Mouse (Mus musculus) thymus, postnatal 10 days (tissue): ENCODE data around the gene Borcs5.
A peak's percentile ranks its signal among the peaks of the same experiment; 100 is the strongest.

Experiments
- DNase-seq, 2 experiments: peaks; one replicate each; pipeline ENCODE4 v3.0.0; 2021; ENCODE audit warnings: low spot score in 2 of 2

Gene Borcs5

DNA sequence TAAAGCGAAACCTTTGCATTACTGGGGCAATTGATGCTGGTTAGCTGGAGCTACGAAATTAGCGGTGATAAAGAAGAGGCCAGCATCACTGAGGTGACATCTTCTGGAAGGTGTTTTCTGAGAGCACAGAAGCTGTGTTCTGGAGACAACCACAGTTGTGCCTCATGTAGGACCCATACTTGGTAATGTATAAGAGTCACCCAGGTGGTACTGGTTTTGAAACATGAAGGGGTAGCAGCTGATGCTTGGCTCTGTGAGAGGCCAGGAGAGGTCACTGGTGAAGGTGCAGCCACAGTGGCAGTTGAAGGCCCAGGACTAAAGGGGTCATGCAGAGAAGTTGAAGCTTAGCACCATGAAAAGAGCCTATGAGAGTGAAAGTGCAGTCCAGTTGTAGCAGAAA, at the start of gene Borcs5:
Borcs5 (plus strand) TSS at position 301 of the 400 bp plus-strand sequence.
- DNase-seq: no peak

GRCm38 (mm10) chr6:134591614-134592013, 47.7 kb upstream of the Borcs5 start:
- DNase-seq: no peak

DNA sequence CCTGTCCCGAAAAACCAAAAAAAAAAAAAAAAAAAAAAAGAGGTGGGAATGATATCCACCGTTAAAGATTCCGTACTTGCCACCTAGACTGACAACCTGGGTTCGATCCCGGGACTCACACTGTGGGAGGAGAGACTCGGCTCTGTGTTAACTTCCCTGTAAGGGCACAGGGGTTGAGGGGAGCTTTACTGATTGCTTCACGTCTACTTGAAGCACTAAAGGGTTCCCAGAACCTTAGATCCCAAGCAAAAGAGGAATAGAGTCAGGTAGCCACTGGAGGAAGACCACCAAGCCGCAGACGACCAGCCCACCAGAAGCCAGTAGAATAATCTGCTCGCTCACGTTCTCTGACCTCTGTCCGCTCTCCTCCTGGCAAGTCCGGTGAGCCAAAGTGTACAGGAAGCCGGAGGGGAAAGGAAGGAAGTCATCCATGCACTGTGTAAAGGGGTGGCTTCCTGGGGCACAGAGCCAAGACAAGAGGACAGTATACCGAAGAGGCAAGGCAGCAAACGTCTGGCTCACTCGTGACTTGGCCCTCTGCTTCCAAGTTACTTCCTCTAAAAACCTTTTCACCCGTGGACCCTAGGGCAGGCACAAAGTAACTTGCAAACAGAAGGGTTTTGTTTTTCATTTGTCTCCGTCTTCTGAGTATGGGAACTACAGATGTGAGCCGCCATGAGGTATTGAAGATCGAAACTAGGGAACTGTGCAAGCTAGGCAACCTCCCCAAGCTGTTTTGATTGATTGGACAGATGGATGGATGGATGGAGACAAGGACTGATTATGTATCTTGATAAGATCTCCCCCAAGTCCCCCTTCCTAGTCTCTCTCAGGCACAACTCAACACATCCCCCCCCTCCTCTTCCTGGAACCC, 44.5 kb upstream of the Borcs5 start:
- no peak for DNase-seq

GRCm38 (mm10) chr6:134597651-134598229, 41.6 kb upstream of the Borcs5 start:
- DNase-seq: no peak

GRCm38 (mm10) chr6:134599239-134599638, 40.1 kb upstream of the Borcs5 start:
- no peak for DNase-seq

- DNase-seq: no peak
Measured at GRCm38 (mm10) chr6:134601130-134601529, 38.2 kb upstream of the Borcs5 start.

DNA sequence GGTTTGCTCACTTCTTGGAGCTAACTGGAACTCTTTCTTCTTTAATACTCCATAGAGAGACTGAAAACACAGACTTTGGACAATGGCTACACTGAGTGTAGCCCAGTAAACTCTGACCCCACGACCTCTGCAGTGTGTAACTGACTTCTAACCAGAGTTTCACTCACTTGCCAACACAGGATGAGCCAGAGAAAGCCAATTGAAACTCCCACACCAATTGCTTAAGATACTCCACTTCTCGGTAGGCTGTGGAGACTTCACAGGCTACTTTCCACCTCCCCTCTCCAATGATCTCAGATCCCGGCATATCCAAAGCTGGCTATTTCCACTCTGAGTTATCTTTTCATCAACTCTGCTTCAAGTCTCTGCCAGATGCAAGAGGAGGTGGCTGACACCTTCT, 37.5 kb upstream of the Borcs5 start:
- no peak for DNase-seq

DNA sequence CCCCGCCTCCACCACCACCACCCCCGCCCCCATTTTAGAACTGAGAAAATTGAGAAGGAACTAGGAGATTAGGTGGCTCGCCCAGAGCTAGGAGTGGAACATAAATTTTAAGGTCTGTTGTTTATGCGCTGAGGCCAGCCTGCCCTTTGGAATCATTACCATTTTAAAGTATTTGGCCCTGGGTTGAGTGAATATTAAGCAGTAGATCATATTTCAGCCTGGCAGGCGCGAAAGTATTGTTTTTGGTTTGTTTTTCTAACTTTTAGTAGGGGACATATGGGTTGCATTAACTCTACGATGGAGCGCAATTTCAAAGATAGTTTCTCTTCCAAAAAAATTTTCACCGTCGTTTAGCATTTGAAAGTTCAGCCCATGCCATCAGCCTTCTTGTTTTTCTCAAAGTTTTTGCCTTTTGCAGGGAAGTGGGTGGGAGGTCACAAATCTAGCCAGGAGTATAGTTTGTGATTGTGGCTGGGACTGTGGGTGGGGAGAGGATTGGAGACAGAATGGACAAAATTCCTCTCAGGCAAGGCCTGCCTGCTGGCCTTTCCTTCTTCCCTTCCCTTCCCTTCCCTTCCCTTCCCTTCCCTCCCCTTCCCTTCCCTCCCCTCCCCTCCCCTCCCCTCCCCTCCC, 36.8 kb upstream of the Borcs5 start:
- DNase-seq: no peak

GRCm38 (mm10) chr6:134605196-134605595, 34.1 kb upstream of the Borcs5 start:
- no peak for DNase-seq

- no peak for DNase-seq
Measured at GRCm38 (mm10) chr6:134606540-134606939, 32.8 kb upstream of the Borcs5 start.

GRCm38 (mm10) chr6:134606949-134607746, 32.2 kb upstream of the Borcs5 start:
- DNase-seq: peak in 1 of 2 experiments; percentile 14

DNA sequence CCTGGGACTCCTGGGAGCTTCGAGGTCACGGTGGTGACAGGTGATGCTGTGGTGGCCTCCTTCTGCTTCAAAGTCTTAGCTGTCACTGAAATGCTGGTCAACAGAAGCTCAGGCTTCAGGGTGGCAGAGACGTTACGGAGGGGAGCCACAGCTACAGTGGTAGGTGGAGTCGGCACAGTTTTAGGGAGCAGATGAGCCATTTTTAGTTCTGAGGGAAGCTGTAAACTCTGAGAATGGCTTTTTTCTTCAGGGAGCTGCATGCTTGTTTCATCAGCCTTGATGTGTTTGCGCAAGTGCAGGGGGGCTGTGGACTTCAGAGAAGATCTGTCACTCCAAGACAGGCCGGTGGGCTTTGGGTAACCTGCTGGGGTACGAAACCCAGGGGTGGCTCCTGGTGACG, 28.9 kb upstream of the Borcs5 start:
- no peak for DNase-seq

GRCm38 (mm10) chr6:134611896-134612295, 27.4 kb upstream of the Borcs5 start:
- DNase-seq: no peak

DNA sequence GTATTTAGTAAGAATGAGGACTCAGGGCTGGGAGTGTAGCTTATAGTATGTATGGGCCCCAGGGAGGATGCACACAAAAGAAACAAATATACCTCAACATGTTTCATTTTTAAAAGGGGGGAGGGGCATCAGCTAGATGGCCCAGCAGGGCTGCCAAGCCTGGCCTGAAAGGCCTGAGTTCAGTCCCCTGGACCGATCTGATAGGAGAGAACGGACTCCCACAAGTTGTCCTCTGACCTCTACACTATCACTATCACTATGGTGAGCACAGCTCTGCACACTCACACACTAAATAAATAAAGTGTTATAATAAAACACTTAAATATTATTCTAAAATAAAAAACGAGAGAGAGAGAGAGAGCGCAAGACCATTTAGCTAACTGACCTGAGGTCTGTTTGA, 25.0 kb upstream of the Borcs5 start:
- DNase-seq: no peak

- DNase-seq: peak; percentile 46 to 78
Measured at GRCm38 (mm10) chr6:134614723-134615648, 24.3 kb upstream of the Borcs5 start.

GRCm38 (mm10) chr6:134617589-134617988, 21.7 kb upstream of the Borcs5 start:
- no peak for DNase-seq

- DNase-seq: no peak
Measured at GRCm38 (mm10) chr6:134620129-134620528, 19.2 kb upstream of the Borcs5 start.

DNA sequence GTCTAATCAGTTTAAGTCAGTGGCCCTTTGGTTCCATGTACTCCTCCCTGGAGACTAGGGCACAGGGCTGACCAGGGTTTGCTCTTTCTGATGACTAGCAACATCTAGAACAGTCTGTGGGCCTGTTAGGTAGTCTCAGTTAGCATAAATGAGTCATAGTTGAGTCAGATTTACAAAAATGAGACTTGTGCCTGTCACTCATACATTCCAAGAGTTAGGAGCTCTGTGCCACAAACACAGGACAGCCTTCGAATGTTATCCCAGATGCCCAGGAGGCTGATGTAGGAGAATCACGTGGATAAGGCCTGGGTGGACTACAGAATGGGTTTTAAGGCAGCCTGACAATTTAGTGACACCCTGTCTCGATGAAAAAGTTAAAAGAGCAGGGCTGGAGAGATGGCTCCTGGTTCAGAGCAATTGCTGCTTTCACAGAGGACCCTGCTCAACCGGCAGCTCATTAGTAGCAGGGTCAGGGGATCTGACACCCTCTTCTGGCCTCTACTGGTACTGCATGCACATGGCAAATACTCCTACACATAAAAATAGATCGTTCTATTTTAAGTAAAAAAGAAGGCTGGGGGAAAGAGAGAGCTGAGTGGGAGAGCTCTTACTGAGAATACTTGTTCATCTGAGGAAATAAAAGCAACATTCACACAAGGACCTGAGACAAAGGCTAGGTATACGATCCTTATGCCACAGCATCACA, 18.3 kb upstream of the Borcs5 start:
- peak in 1 of 2 experiments; percentile 32 for DNase-seq

DNA sequence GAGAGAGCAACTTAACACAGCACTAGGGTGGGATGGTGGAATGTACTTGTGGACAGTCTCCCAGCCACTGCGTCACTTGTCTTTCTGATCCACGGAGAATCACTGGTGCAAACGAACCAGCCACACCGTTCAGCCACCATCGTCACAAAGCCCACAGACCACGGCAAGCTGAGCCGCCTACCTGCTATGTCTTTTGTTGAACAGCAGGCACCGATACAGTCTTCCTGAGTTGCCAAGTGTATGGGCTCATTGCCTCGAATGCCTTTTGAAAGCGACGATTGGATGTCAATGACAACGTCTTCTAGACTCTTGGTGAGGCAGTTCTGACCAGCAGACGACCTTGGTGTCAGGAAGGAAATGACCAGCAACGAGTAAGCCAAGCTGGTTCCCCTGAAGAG, 17.8 kb upstream of the Borcs5 start:
- DNase-seq: no peak

- no peak for DNase-seq
Measured at GRCm38 (mm10) chr6:134625431-134625830, 13.9 kb upstream of the Borcs5 start.
